Mouse (Mus musculus) bone marrow macrophage, adult 2 months (primary cell): Measurements from ENCODE around the gene Fto. TPM values are rescaled to one million over a fixed set of nuclear protein-coding genes. Genes with fewer than 3 reads are reported as not detected.

Source experiments
- H3K27ac ChIP-seq: 2 replicates; pipeline ENCODE4 v1.5.1; 2012; ENCODE audit warnings: low read depth, low read length; ENCODE audit not compliant: insufficient read depth
- H3K4me1 ChIP-seq: 2 replicates; pipeline ENCODE4 v1.6.1; 2012; ENCODE audit warnings: low read length; ENCODE audit not compliant: control insufficient read depth, insufficient read depth
- H3K4me3 ChIP-seq: 2 replicates; pipeline ENCODE4 v1.5.1; 2012; ENCODE audit warnings: mild to moderate bottlenecking, low read length, moderate library complexity; ENCODE audit not compliant: insufficient read depth
- CTCF ChIP-seq: IDR thresholded peaks from 2 replicates; pipeline ENCODE4 v1.5.1; 2012; ENCODE audit warnings: low read depth, mild to moderate bottlenecking, low read length, moderate library complexity
- POLR2A ChIP-seq: IDR thresholded peaks from 2 replicates; pipeline ENCODE4 v1.6.1; 2012; ENCODE audit warnings: mild to moderate bottlenecking, low read depth, low read length, borderline replicate concordance
- polyA plus RNA-seq: library from polyadenylated mRNA; stranded (reverse); fragments of >200 nt; gene quantifications from 2 replicates; pipeline ENCODE4 v1.2.4, GENCODE M21; 2012; ENCODE audit not compliant: missing spikeins, insufficient read depth, insufficient read length

Gene Fto
- polyA plus RNA-seq, 1 experiment, result 26.4 TPM

- Histone ChIP-seq H3K4me1 (no peaks in the 10 kb centered on the region), H3K4me3 (no peak overlapping the region), H3K27ac (no peak overlapping the region)
- no peak for TF ChIP-seq POLR2A
- no peak for TF ChIP-seq CTCF
These were observed 252.7 kb downstream of the Fto start for GRCm38 (mm10) chr8:91565869-91566502.

DNA sequence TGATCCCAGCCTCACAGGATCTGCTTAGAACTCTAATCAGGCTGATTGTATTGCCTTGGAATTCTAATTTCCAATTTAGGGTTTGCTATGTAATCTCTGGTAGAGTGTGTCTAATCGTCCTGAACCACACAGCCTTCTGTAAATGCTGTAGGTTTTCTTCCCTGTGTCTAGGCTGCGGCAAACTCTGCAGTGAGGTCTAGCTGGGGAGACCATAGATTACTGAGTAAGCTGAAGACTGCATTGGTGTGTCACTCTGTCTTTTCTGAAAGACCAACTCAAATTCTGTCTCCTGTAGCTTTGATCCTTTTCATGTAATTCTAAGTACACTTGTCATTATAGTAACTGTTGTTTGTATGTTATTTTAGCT lies 253.2 kb downstream of the Fto start:
- Histone ChIP-seq H3K4me3 (no peak overlapping the region), H3K4me1 (no peaks in the 10 kb centered on the region), H3K27ac (no peak overlapping the region)
- TF ChIP-seq CTCF (no peak), POLR2A (no peak)

DNA sequence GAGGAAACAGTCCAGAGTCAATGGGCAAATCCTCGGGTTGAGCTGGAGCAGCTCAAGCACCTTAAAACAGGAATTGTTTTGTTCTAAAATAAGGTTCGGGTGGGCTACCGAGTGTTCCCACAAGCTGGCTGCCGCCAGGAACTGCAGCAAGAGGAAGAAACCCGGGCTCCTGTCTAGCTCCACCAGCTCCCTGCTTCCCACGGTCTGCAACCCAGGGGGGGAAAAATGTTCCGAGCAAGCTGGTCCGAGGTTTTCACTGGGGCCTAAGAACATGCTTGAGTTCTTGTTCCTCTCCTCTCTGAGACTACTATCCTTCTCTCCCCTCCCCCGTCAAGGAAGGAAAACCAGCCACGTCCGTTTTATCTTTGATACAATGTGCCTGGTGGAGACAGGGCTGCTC lies 256.5 kb downstream of the Fto start:
- no peaks in the 10 kb centered on the region for H3K4me1 ChIP-seq
- TF ChIP-seq CTCF (no peak), POLR2A (no peak)
- H3K27ac ChIP-seq, result no peak overlapping the region
- H3K4me3 ChIP-seq, result no peak overlapping the region

DNA sequence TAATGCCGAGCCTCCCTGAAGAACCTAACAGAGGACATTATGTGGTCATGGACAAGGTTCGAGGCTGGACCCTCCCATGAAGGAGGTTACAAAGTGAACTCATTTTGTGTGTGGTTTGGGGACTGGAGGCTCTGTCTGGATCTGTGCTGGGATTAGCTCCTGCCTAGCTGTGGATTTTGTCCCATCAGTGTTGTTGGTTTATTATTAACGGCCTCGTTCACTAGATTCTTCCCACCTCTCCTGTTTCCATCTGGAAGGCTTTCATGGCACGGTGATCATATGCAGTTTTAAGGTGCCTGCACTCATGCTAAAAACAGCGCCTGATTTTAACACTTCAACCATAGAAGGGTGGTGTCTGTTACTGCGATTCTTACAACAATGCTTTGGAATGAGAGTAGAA lies 257.5 kb downstream of the Fto start:
- H3K4me1 ChIP-seq, result no peaks in the 10 kb centered on the region

DNA sequence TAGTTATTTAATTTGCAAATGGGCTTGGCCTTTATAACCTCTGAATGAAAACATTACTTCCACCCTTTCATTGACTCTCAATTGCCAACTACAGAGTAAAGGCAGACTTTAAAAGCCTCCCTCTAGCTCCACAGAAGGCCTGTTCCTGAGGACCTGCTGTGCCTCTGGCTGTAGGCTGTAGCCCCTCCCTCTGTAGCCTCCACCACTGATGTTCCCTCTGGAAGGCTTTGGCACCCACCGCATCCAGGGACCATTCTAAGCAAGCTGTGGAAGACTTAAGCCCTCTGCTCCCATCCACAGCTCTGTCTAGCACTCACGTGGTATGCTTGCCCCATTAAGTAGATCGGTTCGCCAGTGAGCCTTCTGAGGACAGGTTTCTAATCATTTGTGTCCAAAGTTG lies 258.7 kb downstream of the Fto start:
- H3K4me1 ChIP-seq, result no peaks in the 10 kb centered on the region
- TF ChIP-seq CTCF (no peak), POLR2A (no peak)
- no peak overlapping the region for H3K27ac ChIP-seq
- no peak overlapping the region for H3K4me3 ChIP-seq

More for the DNA sequence above, 257.5 kb downstream of the Fto start:
- Histone ChIP-seq H3K27ac (no peak overlapping the region), H3K4me3 (no peak overlapping the region)
- TF ChIP-seq POLR2A (no peak), CTCF (no peak)

- no peak overlapping the region for H3K27ac ChIP-seq
- H3K4me3 ChIP-seq, result no peak overlapping the region
- TF ChIP-seq POLR2A, result no peak
- no peak for TF ChIP-seq CTCF
- H3K4me1 ChIP-seq, result no peaks in the 10 kb centered on the region
These were observed 259.3 kb downstream of the Fto start for GRCm38 (mm10) chr8:91572630-91573029.

DNA sequence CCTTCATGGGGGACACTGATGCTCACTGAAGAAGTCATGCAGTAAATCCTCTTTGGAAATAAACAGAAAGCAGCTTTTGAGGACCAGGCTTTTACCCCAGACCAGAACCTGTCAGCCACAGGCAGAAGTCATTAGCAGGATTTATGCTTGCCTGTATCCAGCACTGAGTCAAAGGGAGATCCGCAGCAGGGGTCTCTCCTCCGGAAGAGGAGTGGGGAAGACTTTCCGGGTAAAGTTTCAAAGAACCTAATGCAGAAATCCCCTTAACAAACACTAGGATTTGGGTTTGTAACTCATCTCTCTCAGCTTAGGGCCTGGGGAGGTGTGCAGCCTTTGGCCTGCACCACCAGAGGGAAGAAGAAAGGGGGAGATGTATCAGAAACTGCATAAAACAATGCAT lies 262.3 kb downstream of the Fto start:
- TF ChIP-seq POLR2A (no peak), CTCF (no peak)
- no peak overlapping the region for H3K27ac ChIP-seq
- H3K4me1 ChIP-seq, result no peaks in the 10 kb centered on the region
- no peak overlapping the region for H3K4me3 ChIP-seq

DNA sequence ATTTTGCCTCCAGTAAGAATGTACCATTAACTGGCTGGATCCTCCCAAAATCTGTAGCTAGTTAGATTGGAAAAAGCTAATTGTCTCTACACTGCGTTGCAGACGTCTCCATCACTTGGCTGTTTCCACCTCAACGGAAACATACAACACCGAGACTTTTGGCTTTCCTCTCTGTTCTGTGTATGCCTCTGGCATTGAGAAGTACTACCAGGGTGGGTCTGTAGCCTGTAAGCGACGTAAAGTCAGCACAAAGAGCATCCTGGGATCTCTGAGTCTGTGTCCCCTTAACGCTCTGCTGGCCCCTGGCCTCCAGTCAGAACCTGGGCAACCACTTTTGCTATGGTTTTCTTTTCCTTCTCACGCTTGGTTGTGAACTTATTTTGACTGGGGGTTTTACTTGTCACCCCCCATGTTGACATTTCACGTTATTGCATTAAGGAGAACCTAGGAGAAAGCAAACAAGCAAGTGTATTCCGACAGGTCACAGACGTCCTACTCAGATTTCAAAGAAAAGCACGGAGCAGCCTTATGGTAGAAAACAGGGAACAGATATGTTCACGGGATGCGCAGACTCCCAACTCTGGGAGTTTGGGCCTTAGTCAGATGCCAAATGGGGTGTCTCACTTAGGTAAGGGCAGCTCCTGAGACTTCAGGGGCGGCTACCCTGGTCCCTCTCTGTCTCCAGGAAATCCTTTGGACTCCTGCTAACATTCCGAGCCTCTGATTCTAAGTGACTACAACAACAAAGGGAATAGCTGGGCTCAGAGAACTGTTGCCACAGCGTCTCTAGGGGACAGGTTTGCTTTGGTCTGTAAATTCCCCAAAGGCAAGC lies 263.0 kb downstream of the Fto start:
- H3K27ac ChIP-seq, result no peak overlapping the region
- no peaks in the 10 kb centered on the region for H3K4me1 ChIP-seq
- no peak overlapping the region for H3K4me3 ChIP-seq
- no peak for TF ChIP-seq CTCF
- no peak for TF ChIP-seq POLR2A

DNA sequence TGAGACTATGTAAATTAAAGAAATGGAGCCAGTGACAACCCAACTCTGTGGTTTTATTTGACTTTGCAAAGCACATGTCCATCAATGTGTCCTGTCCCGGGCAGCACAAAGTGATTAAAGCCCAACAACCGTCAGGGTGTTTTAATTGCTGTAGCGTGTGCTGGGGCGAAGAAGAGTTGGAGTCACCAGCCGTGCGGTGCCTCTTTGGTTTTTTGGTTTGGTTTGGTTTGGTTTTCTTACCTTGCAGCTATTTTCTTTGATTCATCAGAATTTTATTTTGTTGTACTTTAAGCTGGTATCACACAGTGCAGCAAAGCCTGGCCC lies 263.6 kb downstream of the Fto start:
- Histone ChIP-seq H3K27ac (no peak overlapping the region), H3K4me1 (no peaks in the 10 kb centered on the region), H3K4me3 (no peak overlapping the region)
- TF ChIP-seq CTCF, result no peak
- TF ChIP-seq POLR2A, result no peak

- Histone ChIP-seq H3K27ac (no peak overlapping the region), H3K4me1 (no peaks in the 10 kb centered on the region), H3K4me3 (no peak overlapping the region)
- TF ChIP-seq CTCF, result no peak
- TF ChIP-seq POLR2A, result no peak
These were observed 264.3 kb downstream of the Fto start for GRCm38 (mm10) chr8:91577605-91578004.
